Mouse (Mus musculus): ENCODE measurements around the gene Sned1. TPM values are rescaled to one million over a fixed set of nuclear protein-coding genes. Genes with fewer than 3 reads are reported as not detected.

Sned1 gene
- polyA plus RNA-seq, 1 experiment from 2014 or later: 4.8 TPM

DNA sequence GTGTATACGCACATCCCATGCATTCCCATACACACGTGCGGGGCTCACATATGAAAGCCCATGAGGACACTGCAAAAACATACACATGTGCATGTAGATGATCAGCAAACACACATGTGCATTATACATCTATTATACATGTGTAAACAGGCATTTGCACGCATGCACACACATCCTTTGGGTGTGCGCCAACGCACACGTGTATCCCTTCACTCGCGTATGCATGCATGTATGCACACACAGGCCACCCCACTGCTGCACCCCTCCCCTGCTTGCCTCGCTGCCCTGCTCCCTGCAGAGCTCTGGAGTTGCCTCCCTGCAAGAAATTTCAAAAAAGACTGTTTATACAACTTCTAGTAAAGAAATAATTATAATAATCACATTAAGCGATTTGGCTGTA, 24.6 kb upstream of the Sned1 start:
- H3K4me2 ChIP-seq (replicated peaks; ENCODE audit: low read depth, low read length): no peak overlapping the region
- no peaks in the 10 kb centered on the region for H3K36me3 ChIP-seq (ENCODE audit: control insufficient read depth, insufficient read depth, low read length)
- H3K4me1 ChIP-seq (ENCODE audit: control insufficient read depth, insufficient read depth, low read length): peaks cover 28% of the 10 kb centered on the region
- no peak overlapping the region for H3K9ac ChIP-seq (replicated peaks; ENCODE audit: low read depth, low read length)
- no peaks in the 10 kb centered on the region for H3K9me3 ChIP-seq (ENCODE audit: control insufficient read depth, low read depth, low read length)
- no peaks in the 10 kb centered on the region for H3K27me3 ChIP-seq (ENCODE audit: control insufficient read depth, insufficient read depth, low read length)
- peak; percentile 3; the same call in 1 of the 2 replicates for ATAC-seq (ENCODE audit: insufficient number of reproducible peaks, insufficient read depth, low FRiP score, low read depth)
- H3K4me3 ChIP-seq (ENCODE audit: low read depth, low read length): no peak overlapping the region
- peak overlapping the region; percentile 83 for H3K27ac ChIP-seq (ENCODE audit: low read length)
- 69% methylated on average over 11 of the region's 11 CpGs for whole genome bisulfite sequencing

GRCm38 (mm10) chr1:93211549-93212220, 24.0 kb upstream of the Sned1 start:
- WGBS: 34% methylated on average over 10 of the region's 10 CpGs
- no peaks in the 10 kb centered on the region for H3K36me3 ChIP-seq (ENCODE audit: control insufficient read depth, insufficient read depth, low read length)
- H3K27ac ChIP-seq (ENCODE audit: low read length): peak overlapping the region; percentile 83
- H3K9ac ChIP-seq (replicated peaks; ENCODE audit: low read depth, low read length): no peak overlapping the region
- no peak overlapping the region for H3K4me2 ChIP-seq (replicated peaks; ENCODE audit: low read depth, low read length)
- H3K27me3 ChIP-seq (ENCODE audit: control insufficient read depth, insufficient read depth, low read length): no peaks in the 10 kb centered on the region
- H3K4me3 ChIP-seq (ENCODE audit: low read depth, low read length): no peak overlapping the region
- no peaks in the 10 kb centered on the region for H3K9me3 ChIP-seq (ENCODE audit: control insufficient read depth, low read depth, low read length)
- peaks cover 28% of the 10 kb centered on the region for H3K4me1 ChIP-seq (ENCODE audit: control insufficient read depth, insufficient read depth, low read length)
- peak; percentile 57; the same call in 1 of the 2 replicates for ATAC-seq (ENCODE audit: insufficient number of reproducible peaks, insufficient read depth, low FRiP score, low read depth)

DNA sequence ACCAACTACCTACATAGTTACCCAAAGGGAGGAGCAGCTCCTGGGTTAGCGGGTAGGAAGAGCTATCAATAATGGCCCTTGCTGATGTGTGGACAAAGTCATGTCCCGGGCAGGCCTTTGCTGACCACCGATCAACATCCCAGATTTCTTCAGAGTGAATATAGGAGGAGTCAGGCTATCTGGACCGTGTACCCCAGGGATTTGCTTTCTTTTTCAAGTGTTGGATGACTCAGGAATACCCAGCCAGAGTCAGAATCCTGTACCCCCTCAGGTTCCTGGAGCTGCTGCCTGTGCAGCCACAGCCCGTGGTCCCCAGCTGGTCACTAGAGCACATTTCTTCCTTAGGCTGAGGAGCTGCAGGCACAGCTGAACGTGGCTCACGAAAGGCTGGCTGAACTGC, 23.2 kb upstream of the Sned1 start:
- peaks cover 28% of the 10 kb centered on the region for H3K4me1 ChIP-seq (ENCODE audit: control insufficient read depth, insufficient read depth, low read length)
- no peaks in the 10 kb centered on the region for H3K27me3 ChIP-seq (ENCODE audit: control insufficient read depth, insufficient read depth, low read length)
- 69% methylated on average over 7 of the region's 7 CpGs for WGBS
- no peak for ATAC-seq (ENCODE audit: insufficient number of reproducible peaks, insufficient read depth, low FRiP score, low read depth)
- no peak overlapping the region for H3K9ac ChIP-seq (replicated peaks; ENCODE audit: low read depth, low read length)
- H3K36me3 ChIP-seq (ENCODE audit: control insufficient read depth, insufficient read depth, low read length): no peaks in the 10 kb centered on the region
- no peak overlapping the region for H3K4me3 ChIP-seq (ENCODE audit: low read depth, low read length)
- H3K9me3 ChIP-seq (ENCODE audit: control insufficient read depth, low read depth, low read length): no peaks in the 10 kb centered on the region
- no peak overlapping the region for H3K4me2 ChIP-seq (replicated peaks; ENCODE audit: low read depth, low read length)
- H3K27ac ChIP-seq (ENCODE audit: low read length): peak overlapping the region; percentile 83; the same call in 1 of the 2 replicates

DNA sequence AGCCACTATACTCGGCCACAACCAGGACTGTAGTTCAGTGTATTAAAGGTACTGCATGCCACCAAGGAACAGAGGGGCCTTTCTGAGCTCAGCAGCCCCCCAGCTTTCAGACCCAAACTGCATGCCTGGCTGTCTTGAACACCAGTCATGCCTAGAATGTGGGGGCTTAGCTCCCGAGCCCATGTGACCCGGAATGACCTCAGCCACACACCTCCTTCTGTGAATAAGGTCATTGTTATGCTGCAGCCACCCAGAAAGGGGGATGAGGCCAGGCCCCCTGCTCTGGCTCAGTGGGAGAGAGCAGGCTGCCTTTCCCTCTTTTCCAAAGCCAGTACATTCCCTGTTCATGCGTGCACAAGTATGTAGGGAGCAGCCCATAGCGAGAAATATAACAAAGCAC, 21.0 kb upstream of the Sned1 start:
- Histone ChIP-seq H3K36me3 (ENCODE audit: control insufficient read depth, insufficient read depth, low read length) (no peaks in the 10 kb centered on the region), H3K9me3 (ENCODE audit: control insufficient read depth, low read depth, low read length) (no peaks in the 10 kb centered on the region), H3K27ac (ENCODE audit: low read length) (no peak overlapping the region), H3K4me3 (ENCODE audit: low read depth, low read length) (no peak overlapping the region), H3K9ac (replicated peaks; ENCODE audit: low read depth, low read length) (no peak overlapping the region), H3K4me1 (ENCODE audit: control insufficient read depth, insufficient read depth, low read length) (peaks cover 26% of the 10 kb centered on the region), H3K27me3 (ENCODE audit: control insufficient read depth, insufficient read depth, low read length) (no peaks in the 10 kb centered on the region), H3K4me2 (replicated peaks; ENCODE audit: low read depth, low read length) (no peak overlapping the region)
- WGBS: 61% methylated on average over 5 of the region's 5 CpGs
- ATAC-seq (ENCODE audit: insufficient number of reproducible peaks, insufficient read depth, low FRiP score, low read depth): no peak

DNA sequence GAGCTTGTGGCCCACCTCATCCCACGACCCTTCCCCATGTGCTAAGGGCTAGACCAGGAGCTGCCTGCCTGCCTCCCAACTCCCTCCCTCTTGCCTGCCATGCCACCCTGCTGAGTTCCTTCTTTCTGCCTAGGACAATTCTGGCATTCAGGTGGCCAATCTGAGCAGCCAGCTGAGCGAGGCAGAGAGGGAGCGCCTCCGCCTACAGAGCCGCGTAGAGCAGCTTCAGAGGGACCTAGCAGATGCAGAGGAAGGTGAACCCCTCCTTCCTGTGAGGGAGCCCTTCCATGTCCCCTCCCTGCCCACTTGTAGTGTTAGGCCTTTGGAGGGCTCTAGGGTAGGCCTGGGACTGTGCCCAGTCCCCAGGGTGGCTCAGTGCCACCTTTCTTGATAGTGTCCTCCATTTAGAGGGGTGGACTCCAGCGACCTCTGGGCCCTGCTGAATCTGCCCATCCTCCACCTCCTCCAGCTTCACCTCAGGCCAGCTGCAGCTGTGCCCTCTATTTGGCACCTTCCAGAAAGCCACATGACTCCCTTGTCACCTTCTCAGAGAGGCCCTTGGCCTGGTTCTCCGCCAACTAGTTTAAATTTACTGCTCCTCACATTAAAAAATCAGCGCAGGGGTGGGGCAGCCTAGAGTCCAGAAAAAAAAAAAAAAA, 18.7 kb upstream of the Sned1 start:
- Histone ChIP-seq H3K4me1 (ENCODE audit: control insufficient read depth, insufficient read depth, low read length) (peaks cover 4% of the 10 kb centered on the region; the same call in 1 of the 2 replicates), H3K4me2 (replicated peaks; ENCODE audit: low read depth, low read length) (no peak overlapping the region), H3K4me3 (ENCODE audit: low read depth, low read length) (no peak overlapping the region), H3K9me3 (ENCODE audit: control insufficient read depth, low read depth, low read length) (no peaks in the 10 kb centered on the region), H3K36me3 (ENCODE audit: control insufficient read depth, insufficient read depth, low read length) (no peaks in the 10 kb centered on the region), H3K9ac (replicated peaks; ENCODE audit: low read depth, low read length) (no peak overlapping the region), H3K27ac (ENCODE audit: low read length) (no peak overlapping the region), H3K27me3 (ENCODE audit: control insufficient read depth, insufficient read depth, low read length) (no peaks in the 10 kb centered on the region)
- 79% methylated on average over 9 of the region's 9 CpGs for WGBS
- no peak for ATAC-seq (ENCODE audit: insufficient number of reproducible peaks, insufficient read depth, low FRiP score, low read depth)

GRCm38 (mm10) chr1:93217530-93217929, 18.1 kb upstream of the Sned1 start:
- H3K4me3 ChIP-seq (ENCODE audit: low read depth, low read length): no peak overlapping the region
- WGBS: 63% methylated on average over 7 of the region's 7 CpGs
- H3K27me3 ChIP-seq (ENCODE audit: control insufficient read depth, insufficient read depth, low read length): no peaks in the 10 kb centered on the region
- no peaks in the 10 kb centered on the region for H3K4me1 ChIP-seq (ENCODE audit: control insufficient read depth, insufficient read depth, low read length)
- H3K36me3 ChIP-seq (ENCODE audit: control insufficient read depth, insufficient read depth, low read length): no peaks in the 10 kb centered on the region
- no peak overlapping the region for H3K27ac ChIP-seq (ENCODE audit: low read length)
- no peak overlapping the region for H3K9ac ChIP-seq (replicated peaks; ENCODE audit: low read depth, low read length)
- H3K4me2 ChIP-seq (replicated peaks; ENCODE audit: low read depth, low read length): no peak overlapping the region
- ATAC-seq (ENCODE audit: insufficient number of reproducible peaks, insufficient read depth, low FRiP score, low read depth): no peak
- H3K9me3 ChIP-seq (ENCODE audit: control insufficient read depth, low read depth, low read length): no peaks in the 10 kb centered on the region

- no peaks in the 10 kb centered on the region for H3K9me3 ChIP-seq (ENCODE audit: control insufficient read depth, low read depth, low read length)
Observed at GRCm38 (mm10) chr1:93220776-93221175, 14.9 kb upstream of the Sned1 start.

DNA sequence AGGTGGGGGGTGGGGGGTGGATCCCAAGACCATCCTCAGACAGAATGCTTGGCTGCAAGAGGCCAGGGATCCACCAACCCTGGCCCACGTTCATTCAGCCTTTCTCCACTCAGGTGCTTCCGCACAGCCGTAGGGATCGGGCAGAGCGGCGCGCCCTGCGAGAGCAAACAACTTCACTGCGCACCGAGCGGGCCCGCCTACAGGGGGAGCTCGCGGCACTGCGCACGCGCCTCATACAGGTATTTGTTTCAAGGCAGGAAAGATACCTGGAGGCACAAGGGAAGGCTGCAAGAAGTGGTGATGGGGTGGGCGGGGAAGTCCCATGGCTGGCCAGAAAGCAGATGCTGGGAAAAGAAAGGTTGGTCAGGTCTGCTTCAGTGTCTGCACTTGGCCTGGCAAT, 11.7 kb upstream of the Sned1 start:
- no peaks in the 10 kb centered on the region for H3K27me3 ChIP-seq (ENCODE audit: control insufficient read depth, insufficient read depth, low read length)
- no peak overlapping the region for H3K4me2 ChIP-seq (replicated peaks; ENCODE audit: low read depth, low read length)
- H3K9me3 ChIP-seq (ENCODE audit: control insufficient read depth, low read depth, low read length): no peaks in the 10 kb centered on the region
- no peaks in the 10 kb centered on the region for H3K36me3 ChIP-seq (ENCODE audit: control insufficient read depth, insufficient read depth, low read length)
- H3K27ac ChIP-seq (ENCODE audit: low read length): no peak overlapping the region
- no peak overlapping the region for H3K9ac ChIP-seq (replicated peaks; ENCODE audit: low read depth, low read length)
- 0 out of 2 replicates have a peak, but pooled peaks cover 7% of the 10 kb centered on the region for H3K4me1 ChIP-seq (ENCODE audit: control insufficient read depth, insufficient read depth, low read length)
- no peak overlapping the region for H3K4me3 ChIP-seq (ENCODE audit: low read depth, low read length)
- 17% methylated on average over 18 of the region's 18 CpGs for WGBS
- ATAC-seq (ENCODE audit: insufficient number of reproducible peaks, insufficient read depth, low FRiP score, low read depth): peak; percentile 48

More at GRCm38 (mm10) chr1:93220776-93221175, 14.9 kb upstream of the Sned1 start:
- H3K27ac ChIP-seq (ENCODE audit: low read length): no peak overlapping the region
- no peaks in the 10 kb centered on the region for H3K36me3 ChIP-seq (ENCODE audit: control insufficient read depth, insufficient read depth, low read length)
- no peak overlapping the region for H3K9ac ChIP-seq (replicated peaks; ENCODE audit: low read depth, low read length)
- H3K4me1 ChIP-seq (ENCODE audit: control insufficient read depth, insufficient read depth, low read length): 0 out of 2 replicates have a peak, but pooled peaks cover 7% of the 10 kb centered on the region
- H3K27me3 ChIP-seq (ENCODE audit: control insufficient read depth, insufficient read depth, low read length): no peaks in the 10 kb centered on the region
- 75% methylated on average over 7 of the region's 7 CpGs for WGBS
- H3K4me3 ChIP-seq (ENCODE audit: low read depth, low read length): no peak overlapping the region
- no peak for ATAC-seq (ENCODE audit: insufficient number of reproducible peaks, insufficient read depth, low FRiP score, low read depth)
- H3K4me2 ChIP-seq (replicated peaks; ENCODE audit: low read depth, low read length): no peak overlapping the region
